ENCODE assay signal across 10 mouse cellular contexts in the genomic region with DNA sequence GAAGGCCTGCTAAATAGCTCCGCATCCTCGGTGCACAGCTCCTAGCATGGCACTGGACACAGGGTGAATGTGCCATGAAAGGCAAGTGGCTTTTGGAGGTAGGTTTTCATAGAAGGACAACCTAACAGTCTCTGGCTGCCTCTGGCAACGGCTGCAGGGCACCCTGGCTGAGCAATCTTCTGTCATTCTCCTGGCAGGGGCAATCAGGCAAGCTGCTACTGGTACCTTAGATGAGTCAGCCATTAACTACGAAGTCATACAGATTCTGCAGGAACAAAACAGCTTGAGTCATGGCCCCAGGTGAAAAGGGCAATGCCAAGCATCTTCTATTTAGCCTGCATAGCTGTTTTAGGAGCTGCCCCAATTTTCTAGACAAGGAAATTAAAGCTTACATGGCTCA.
DNase-seq lines count a peak whose midpoint lies in the region; ATAC-seq and TF ChIP-seq lines count a peak whose summit lies in the region.
"Had no signal": no experiment of that assay in that cellular context is flagged by ENCODE, and none has a peak within 500 bp of the region (broad histone marks: within the 10 kb centered on the region; RNA-seq: fewer than 3 reads in every experiment).

No protein-coding gene starts in this region.

- WGBS in heart, embryonic 11.5 days (ENCODE audit: insufficient replicate concordance): 59% methylated on average over 4 of the region's 4 CpGs
- 76% methylated on average over 4 of the region's 4 CpGs for WGBS in embryonic facial prominence, embryonic 10.5 days
- 61% methylated on average over 4 of the region's 4 CpGs for WGBS in midbrain, embryonic 16.5 days
- 86% methylated on average over 4 of the region's 4 CpGs for WGBS in thymus, adult 2 months

- no peak for ATAC-seq in heart, embryonic 11.5 days (replicated peaks; ENCODE audit: insufficient number of reproducible peaks, low FRiP score, low TSS enrichment)
- ATAC-seq in midbrain, embryonic 16.5 days: peak; percentile 30; the same call in 1 of the 2 replicates
- ATAC-seq in CD4-positive, CD25-positive, alpha-beta regulatory T cell, adult 4 months: no peak

- no peak for DNase-seq in heart, adult 8-10 months (ENCODE audit: low spot score)
- peak; percentile 24 for DNase-seq in adrenal gland, adult 18-20 months (ENCODE audit: low spot score in 2 of 2)
- DNase-seq in embryonic facial prominence, embryonic 10.5 days (ENCODE audit: low spot score): peak; percentile 12
- DNase-seq in spleen, adult 12 weeks (ENCODE audit: low spot score): no peak
- no peak for DNase-seq in thymus, adult 2 months

- TF ChIP-seq CTCF in thymus, adult 2 months (IDR thresholded peaks at IDR 0.05; ENCODE audit: borderline replicate concordance, control insufficient read depth, extremely low read depth, insufficient read depth, low read length, poor library complexity): no peak

- H3K36me3 ChIP-seq in heart, embryonic 11.5 days (ENCODE audit: control insufficient read depth, insufficient read depth, low read length): no peaks in the 10 kb centered on the region
- H3K36me3 ChIP-seq in embryonic facial prominence, embryonic 10.5 days (replicated peaks): no peaks in the 10 kb centered on the region
- no peaks in the 10 kb centered on the region for H3K36me3 ChIP-seq in midbrain, embryonic 16.5 days (ENCODE audit: control insufficient read depth, insufficient read depth, low read length)
- H3K36me3 ChIP-seq in thymus, adult 2 months (ENCODE audit: control insufficient read depth, insufficient read depth, low read length): no peaks in the 10 kb centered on the region
- H3K36me3 ChIP-seq: limb, embryonic 13.5 days had no signal

- no peak overlapping the region for H3K9ac ChIP-seq in heart, embryonic 11.5 days (ENCODE audit: low read depth, low read length)
- H3K9ac ChIP-seq in midbrain, embryonic 16.5 days (ENCODE audit: low read depth, low read length): no peak overlapping the region
- H3K9ac ChIP-seq: limb, embryonic 13.5 days had no signal

- no peak overlapping the region for H3K4me3 ChIP-seq in heart, embryonic 11.5 days (ENCODE audit: low read depth, low read length)
- no peak overlapping the region for H3K4me3 ChIP-seq in embryonic facial prominence, embryonic 10.5 days
- H3K4me3 ChIP-seq in midbrain, embryonic 16.5 days (ENCODE audit: low read depth, low read length): no peak overlapping the region
- H3K4me3 ChIP-seq in thymus, adult 2 months (ENCODE audit: control insufficient read depth, insufficient read depth, low read length): no peak overlapping the region
- H3K4me3 ChIP-seq: limb, embryonic 13.5 days had no signal

- H3K9me3 ChIP-seq in heart, embryonic 11.5 days (replicated peaks; ENCODE audit: control insufficient read depth, low read length): no peaks in the 10 kb centered on the region
- no peaks in the 10 kb centered on the region for H3K9me3 ChIP-seq in embryonic facial prominence, embryonic 10.5 days
- H3K9me3 ChIP-seq in midbrain, embryonic 16.5 days (replicated peaks; ENCODE audit: control insufficient read depth, low read length, poor library complexity, severe bottlenecking): no peaks in the 10 kb centered on the region
- H3K9me3 ChIP-seq: limb, embryonic 13.5 days had no signal

- peaks cover 25% of the 10 kb centered on the region for H3K4me1 ChIP-seq in heart, embryonic 11.5 days (ENCODE audit: control insufficient read depth, insufficient read depth, low read length)
- H3K4me1 ChIP-seq in embryonic facial prominence, embryonic 10.5 days: peaks cover 19% of the 10 kb centered on the region
- H3K4me1 ChIP-seq in midbrain, embryonic 16.5 days (ENCODE audit: control insufficient read depth, insufficient read depth, low read length): peaks cover 20% of the 10 kb centered on the region
- no peaks in the 10 kb centered on the region for H3K4me1 ChIP-seq in thymus, adult 2 months (replicated peaks; ENCODE audit: control insufficient read depth, insufficient read depth, low read length)
- H3K4me1 ChIP-seq: limb, embryonic 13.5 days had no signal

- no peak overlapping the region for H3K4me2 ChIP-seq in heart, embryonic 11.5 days
- H3K4me2 ChIP-seq in midbrain, embryonic 16.5 days (ENCODE audit: low read length): no peak overlapping the region
- H3K4me2 ChIP-seq: limb, embryonic 13.5 days had no signal

- H3K27me3 ChIP-seq in heart, embryonic 11.5 days (ENCODE audit: control insufficient read depth, insufficient read depth, low read length): no peaks in the 10 kb centered on the region
- H3K27me3 ChIP-seq in embryonic facial prominence, embryonic 10.5 days (replicated peaks; ENCODE audit: low read depth, poor library complexity, severe bottlenecking): no peaks in the 10 kb centered on the region
- no peaks in the 10 kb centered on the region for H3K27me3 ChIP-seq in midbrain, embryonic 16.5 days (ENCODE audit: control insufficient read depth, insufficient read depth, low read depth, low read length)
- no peaks in the 10 kb centered on the region for H3K27me3 ChIP-seq in thymus, adult 2 months (ENCODE audit: control insufficient read depth, insufficient read depth, low read length)
- H3K27me3 ChIP-seq: CH12.LX; limb, embryonic 13.5 days had no signal

- no peak for TF ChIP-seq POLR2A in thymus, adult 2 months (IDR thresholded peaks at IDR 0.05; ENCODE audit: control insufficient read depth, extremely low read depth, insufficient read depth, low read length, poor library complexity)

- H3K27ac ChIP-seq in heart, embryonic 11.5 days (ENCODE audit: low read depth, low read length): peak overlapping the region; percentile 79
- peak overlapping the region; percentile 30; the same call in 1 of the 2 replicates for H3K27ac ChIP-seq in embryonic facial prominence, embryonic 10.5 days (replicated peaks)
- peak overlapping the region; percentile 70; the same call in 1 of the 2 replicates for H3K27ac ChIP-seq in midbrain, embryonic 16.5 days (ENCODE audit: low read length)
- no peak overlapping the region for H3K27ac ChIP-seq in thymus, adult 2 months (ENCODE audit: control insufficient read depth, insufficient read depth, low read length)
- H3K27ac ChIP-seq: limb, embryonic 13.5 days had no signal

Comparison
In these comparisons a context has a peak if more than half of its experiments do, and no peak if none do; other contexts are left out.
1. DNase-seq: peak in adrenal gland, adult 18-20 months (2 of 2) and embryonic facial prominence, embryonic 10.5 days (single experiment); none in heart, adult 8-10 months (single experiment), spleen, adult 12 weeks (single experiment) and thymus, adult 2 months (single experiment).